In genomic region chr9:122296169-122296568, GRCm38 (mm10) we compare ENCODE assay signal across 13 mouse cellular contexts.
"Had no signal": no experiment of that assay in that cellular context is flagged by ENCODE, and none has a peak within 500 bp of the region (broad histone marks: within the 10 kb centered on the region; RNA-seq: fewer than 3 reads in every experiment).

No protein-coding gene starts in this region.

- DNase-seq: gastrocnemius, adult 2 months; gastrocnemius, postnatal 10 days; gastrocnemius, postnatal 25 days; heart, adult 18-20 months; heart, postnatal 10 days; heart, postnatal 4 days; kidney, adult 11 months; kidney, adult 2 months; kidney, adult 9 months; kidney, postnatal 14 days; kidney, postnatal 36 days; layer of hippocampus, adult 9-11 months; layer of hippocampus, postnatal 36 days had no signal
